Mouse (Mus musculus): ENCODE measurements around the gene Gm10300.

DNA sequence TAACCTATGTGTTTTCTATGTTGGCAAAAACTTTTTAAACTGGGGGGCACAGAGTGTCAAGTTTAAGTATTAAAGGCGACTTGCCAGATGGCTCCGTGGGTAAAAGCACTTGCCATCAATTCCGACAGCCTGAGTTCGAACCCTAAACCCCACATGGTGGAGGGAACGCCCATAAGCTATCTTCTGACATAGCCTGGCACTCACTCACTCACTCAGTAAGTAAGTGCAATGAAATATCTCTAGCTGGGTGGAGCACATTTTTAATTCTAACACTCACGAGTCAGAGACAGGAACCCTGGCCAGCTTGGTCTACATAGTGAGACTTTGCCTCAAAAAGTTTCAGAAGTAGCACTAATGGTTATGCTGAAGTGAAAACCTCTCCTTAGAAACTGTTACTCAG, 47.3 kb upstream of the Gm10300 start:
- TF ChIP-seq EP300 (optimal IDR thresholded peaks at IDR 0.05) (no peak), CTCF (IDR thresholded peaks at IDR 0.05; ENCODE audit: low read depth) (no peak)

All from stomach, postnatal 0 days (tissue).